ENCODE assay signal across 8 mouse cellular contexts in genomic region chr19:41481887-41482189, GRCm38 (mm10). TPM values are rescaled to one million over a fixed set of nuclear protein-coding genes. Genes with fewer than 3 reads are reported as not detected.
DNase-seq lines count a peak whose midpoint lies in the region; ATAC-seq and TF ChIP-seq lines count a peak whose summit lies in the region.

No protein-coding gene starts in this region.

- H3K36me3 ChIP-seq in heart, embryonic 10.5 days: no peaks in the 10 kb centered on the region
- H3K36me3 ChIP-seq in CH12.LX (replicated peaks in 1 of 2; ENCODE audit: control insufficient read depth in 1 of 2, insufficient read depth in 1 of 2, low read length in 1 of 2): peaks cover 0 to 6% of the 10 kb centered on the region in 2 experiments
- H3K36me3 ChIP-seq in forebrain, embryonic 13.5 days (ENCODE audit: poor library complexity, severe bottlenecking): no peaks in the 10 kb centered on the region
- H3K36me3 ChIP-seq in liver, embryonic 13.5 days: 0 out of 2 replicates have a peak, but pooled peaks cover 4% of the 10 kb centered on the region

- peak overlapping the region; percentile 98 for H3K27ac ChIP-seq in heart, embryonic 10.5 days
- peak overlapping the region; percentile 89 for H3K27ac ChIP-seq in CH12.LX (ENCODE audit: insufficient read depth, low read depth)
- H3K27ac ChIP-seq in forebrain, embryonic 13.5 days: no peak overlapping the region
- peak overlapping the region; percentile 99 for H3K27ac ChIP-seq in liver, embryonic 13.5 days

- no peaks in the 10 kb centered on the region for H3K27me3 ChIP-seq in heart, embryonic 10.5 days (ENCODE audit: insufficient read depth, poor library complexity, severe bottlenecking)
- H3K27me3 ChIP-seq in CH12.LX (replicated peaks): no peaks in the 10 kb centered on the region
- no peaks in the 10 kb centered on the region for H3K27me3 ChIP-seq in forebrain, embryonic 13.5 days
- no peaks in the 10 kb centered on the region for H3K27me3 ChIP-seq in liver, embryonic 13.5 days

- H3K4me1 ChIP-seq in heart, embryonic 10.5 days: peaks cover 11% of the 10 kb centered on the region; the same call in 1 of the 2 replicates
- peaks cover 0 to 28% of the 10 kb centered on the region in 2 experiments; a peak in 2 of 4 replicates for H3K4me1 ChIP-seq in CH12.LX (ENCODE audit: control insufficient read depth in 1 of 2, insufficient read depth in 2 of 2)
- peaks cover 34% of the 10 kb centered on the region for H3K4me1 ChIP-seq in forebrain, embryonic 13.5 days
- H3K4me1 ChIP-seq in liver, embryonic 13.5 days (replicated peaks): peaks cover 38% of the 10 kb centered on the region

- H3K9ac ChIP-seq in CH12.LX (ENCODE audit: insufficient read depth, low read depth): peak overlapping the region; percentile 80
- H3K9ac ChIP-seq in forebrain, embryonic 13.5 days: peak overlapping the region; percentile 97
- peak overlapping the region; percentile 98 for H3K9ac ChIP-seq in liver, embryonic 13.5 days

- no peak for TF ChIP-seq POLR2A in CH12.LX (IDR thresholded peaks at IDR 0.05; ENCODE audit: low read depth, low read length)

- dilution Hi-C loops in CH12.LX (cut with MboI; ENCODE audit: extremely low pct_ligation_motif_present, extremely low pct_unique_long_range_greater_than_20kb, low sequenced_read_pairs): no loop called here

- TF ChIP-seq EP300 in CH12.LX (IDR thresholded peaks at IDR 0.05; ENCODE audit: low read length): 0 out of 2 replicates have a peak, but pooled peaks have one; percentile 8

- peaks cover 34% of the 10 kb centered on the region for H3K79me2 ChIP-seq in CH12.LX (replicated peaks; ENCODE audit: control insufficient read depth, extremely low read depth, insufficient read depth, poor library complexity, severe bottlenecking)

- no peak for TF ChIP-seq CTCF in CH12.LX (conservative IDR thresholded peaks at IDR 0.05 in 1 of 2, IDR thresholded peaks at IDR 0.05 in 1 of 2; ENCODE audit: low read depth in 2 of 2, low read length in 2 of 2)

- H3K4me2 ChIP-seq in CH12.LX (ENCODE audit: insufficient read depth, low read depth, poor library complexity, severe bottlenecking): peak overlapping the region; percentile 90
- H3K4me2 ChIP-seq in forebrain, embryonic 13.5 days: peak overlapping the region; percentile 69
- H3K4me2 ChIP-seq in liver, embryonic 13.5 days: peak overlapping the region; percentile 94

- peak overlapping the region; percentile 97 for H3K4me3 ChIP-seq in heart, embryonic 10.5 days
- peak overlapping the region; percentile 68 to 84 (median 72) for H3K4me3 ChIP-seq in CH12.LX (replicated peaks in 1 of 3; ENCODE audit: low read depth in 2 of 3, low read length in 2 of 3, poor library complexity in 1 of 3)
- H3K4me3 ChIP-seq in forebrain, embryonic 13.5 days: peak overlapping the region; percentile 98
- H3K4me3 ChIP-seq in liver, embryonic 13.5 days (replicated peaks): peak overlapping the region; percentile 100

- no peaks in the 10 kb centered on the region for H3K9me3 ChIP-seq in heart, embryonic 10.5 days
- no peaks in the 10 kb centered on the region for H3K9me3 ChIP-seq in CH12.LX (replicated peaks; ENCODE audit: low read length)
- H3K9me3 ChIP-seq in forebrain, embryonic 13.5 days (replicated peaks): no peaks in the 10 kb centered on the region
- no peaks in the 10 kb centered on the region for H3K9me3 ChIP-seq in liver, embryonic 13.5 days (replicated peaks)

- TF ChIP-seq RAD21 in CH12.LX (IDR thresholded peaks at IDR 0.05; ENCODE audit: low read depth, low read length): no peak

- no peak for DNase-seq in heart, embryonic 10.5 days (ENCODE audit: low spot score)
- DNase-seq in heart, adult 11 months: no peak
- no peak for DNase-seq in CH12.LX (ENCODE audit: extremely low read depth)
- DNase-seq in liver, embryonic 13.5 days: no peak
- DNase-seq in frontal cortex, postnatal 10 days (ENCODE audit: low spot score in 2 of 2): no peak
- DNase-seq in thymus, postnatal 36 days: no peak
- DNase-seq in layer of hippocampus, adult 18-20 months (ENCODE audit: low spot score in 2 of 2): no peak

- 7% methylated on average over 6 of the region's 6 CpGs for WGBS in heart, embryonic 10.5 days
- WGBS in forebrain, embryonic 13.5 days: 8% methylated on average over 6 of the region's 6 CpGs
- 3% methylated on average over 6 of the region's 6 CpGs for WGBS in liver, embryonic 13.5 days (ENCODE audit: insufficient replicate concordance)

- in situ Hi-C loops in CH12.LX (cut with MboI; ENCODE audit: low pct_ligation_motif_present, low pct_unique_long_range_greater_than_20kb, low sequenced_read_pairs): no loop called here

- no peak for ATAC-seq in forebrain, embryonic 13.5 days
- ATAC-seq in liver, embryonic 13.5 days (ENCODE audit: low read depth): no peak

TF ChIP-seq in CH12.LX, 34 proteins besides CTCF, POLR2A, EP300 and RAD21:
- TF ChIP-seq MAX (IDR thresholded peaks at IDR 0.05; ENCODE audit: low read length) (no peak), CHD1 (IDR thresholded peaks at IDR 0.05; ENCODE audit: low read depth, low read length) (peak; percentile 60; the same call in 1 of the 2 replicates), ZNF384 (IDR thresholded peaks at IDR 0.05; ENCODE audit: low read depth, low read length) (peak; percentile 16; the same call in 1 of the 2 replicates), IRF4 (IDR thresholded peaks at IDR 0.05; ENCODE audit: low read depth, low read length) (no peak), USF1 (IDR thresholded peaks at IDR 0.05; ENCODE audit: low read depth, low read length) (no peak), TBP (conservative IDR thresholded peaks at IDR 0.05; ENCODE audit: low read depth, low read length) (no peak; the same call in 1 of the 2 replicates)

RNA-seq across cellular contexts. Expression of gene Lcor, which starts 0.6 kb away (rescaled TPM):
- 12.4 and 12.5 TPM in 2 replicates for polyA plus RNA-seq in heart, embryonic 10.5 days (2016; fragmentation: Nextera tagmentation; extraction: Ambion mirVana)
- total RNA-seq in CH12.LX (2012; rRNA removed) (3.4 and 4.4 TPM in 2 replicates), CH12.LX (2014; rRNA removed) (2.9 and 3.5 TPM in 2 replicates)
- 4.7 and 4.8 TPM in 2 replicates for polyA plus RNA-seq in CH12.LX (2012; ENCODE audit: insufficient read length, low read depth)
- polyA plus RNA-seq in forebrain, embryonic 13.5 days (2015; fragmentation: Nextera tagmentation; extraction: Ambion mirVana): 28.4 and 30.4 TPM in 2 replicates
- polyA plus RNA-seq in liver, embryonic 13.5 days (2015; fragmentation: Nextera tagmentation; extraction: Ambion mirVana): 5.9 and 7.1 TPM in 2 replicates
- total RNA-seq in layer of hippocampus, adult 18-20 months (2021): 10 to 100 TPM; 19.0 to 20.4 TPM
